Mouse (Mus musculus) spleen, postnatal 36 days (tissue): ENCODE measurements around the gene Ppp1r18.
A peak's percentile ranks its signal among the peaks of the same experiment; 100 is the strongest.

Source experiments
- DNase-seq, 2 experiments: peaks; one replicate each; pipeline ENCODE4 v3.0.0; 2022; ENCODE audit warnings: low spot score in 2 of 2, mixed read lengths in 1 of 2

The Ppp1r18 gene

GRCm38 (mm10) chr17:35865481-35866280, at the start of gene Ppp1r18:
TSS of gene Ppp1r18 (plus strand) at chr17:35865593.
- peak; percentile 80 to 83 for DNase-seq

- no peak for DNase-seq
These were observed 49.6 kb upstream of the Ppp1r18 start for GRCm38 (mm10) chr17:35815836-35816235.

GRCm38 (mm10) chr17:35816686-35817085, 48.7 kb upstream of the Ppp1r18 start:
- no peak for DNase-seq

GRCm38 (mm10) chr17:35817226-35817625, 48.2 kb upstream of the Ppp1r18 start:
- no peak for DNase-seq

GRCm38 (mm10) chr17:35820111-35820510, 45.3 kb upstream of the Ppp1r18 start:
- no peak for DNase-seq

- DNase-seq: peak; percentile 57 to 68
These were observed 43.7 kb upstream of the Ppp1r18 start, which contains the start of gene Ier3 for GRCm38 (mm10) chr17:35821439-35822430. TSS of gene Ier3 (plus strand) at chr17:35821684.

GRCm38 (mm10) chr17:35822564-35822963, 42.8 kb upstream of the Ppp1r18 start:
- DNase-seq: no peak

GRCm38 (mm10) chr17:35822964-35823937, 42.1 kb upstream of the Ppp1r18 start, which contains the start of gene Flot1:
TSS of gene Flot1 (plus strand) at chr17:35823230.
- DNase-seq: peak; percentile 74 to 86

GRCm38 (mm10) chr17:35824402-35824801, 41.0 kb upstream of the Ppp1r18 start:
- DNase-seq: no peak

- no peak for DNase-seq
These were observed 40.1 kb upstream of the Ppp1r18 start for GRCm38 (mm10) chr17:35825109-35825850.

- peak; percentile 87 to 88 for DNase-seq
These were observed 35.7 kb upstream of the Ppp1r18 start for GRCm38 (mm10) chr17:35829737-35830136.

GRCm38 (mm10) chr17:35832400-35833238, 32.8 kb upstream of the Ppp1r18 start:
- no peak for DNase-seq

GRCm38 (mm10) chr17:35833239-35833751, 32.1 kb upstream of the Ppp1r18 start:
- no peak for DNase-seq

GRCm38 (mm10) chr17:35833894-35834293, 31.5 kb upstream of the Ppp1r18 start:
- DNase-seq: no peak

GRCm38 (mm10) chr17:35834696-35835422, 30.5 kb upstream of the Ppp1r18 start:
- DNase-seq: no peak

GRCm38 (mm10) chr17:35835424-35836140, 29.8 kb upstream of the Ppp1r18 start:
- DNase-seq: no peak

GRCm38 (mm10) chr17:35836178-35836965, 29.0 kb upstream of the Ppp1r18 start:
- DNase-seq: peak; percentile 69 to 81
